12 mouse cellular contexts compared by ENCODE assay signal in the genomic region with DNA sequence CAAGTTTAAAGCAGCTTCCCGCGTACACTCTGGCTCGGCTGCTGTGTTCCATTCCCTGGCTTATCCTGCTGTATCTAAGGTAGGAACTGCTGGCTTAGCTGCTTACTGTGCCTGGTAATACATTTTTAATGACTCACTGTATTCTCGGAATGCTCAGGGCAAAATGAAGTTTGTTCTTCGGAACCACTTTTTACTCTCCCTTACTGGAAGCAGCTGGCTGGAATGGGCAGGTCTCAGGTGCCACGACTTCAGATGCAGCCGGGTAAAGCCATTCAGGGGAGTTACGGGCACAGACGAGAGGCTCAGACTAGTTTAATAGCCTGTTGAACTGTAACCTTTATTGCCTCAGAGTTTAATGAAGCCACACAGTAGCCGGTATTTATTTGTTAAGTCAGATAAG. TPM values are rescaled to one million over a fixed set of nuclear protein-coding genes. Genes with fewer than 3 reads are reported as not detected.
DNase-seq lines count a peak whose midpoint lies in the region; ATAC-seq and TF ChIP-seq lines count a peak whose summit lies in the region.
"Had no signal": no experiment of that assay in that cellular context is flagged by ENCODE, and none has a peak within 500 bp of the region (broad histone marks: within the 10 kb centered on the region; RNA-seq: fewer than 3 reads in every experiment).

No protein-coding gene starts in this region.

- H3K9ac ChIP-seq in forebrain, embryonic 13.5 days, result no peak overlapping the region
- H3K9ac ChIP-seq in forebrain, embryonic 12.5 days, result no peak overlapping the region
- H3K9ac ChIP-seq: liver, embryonic 14.5 days; midbrain, embryonic 12.5 days had no signal

- TF ChIP-seq CTCF in layer of hippocampus, adult 2 months (conservative IDR thresholded peaks at IDR 0.05), result no peak

- peak overlapping the region; percentile 48; the same call in 1 of the 2 replicates for H3K27ac ChIP-seq in forebrain, embryonic 13.5 days
- H3K27ac ChIP-seq in forebrain, embryonic 12.5 days, result no peak overlapping the region
- peak overlapping the region; percentile 80 for H3K27ac ChIP-seq in layer of hippocampus, adult 2 months
- H3K27ac ChIP-seq: embryonic facial prominence, embryonic 10.5 days; liver, embryonic 14.5 days; midbrain, embryonic 12.5 days had no signal

- H3K4me1 ChIP-seq in forebrain, embryonic 13.5 days, result 0 out of 2 replicates have a peak, but pooled peaks cover 7% of the 10 kb centered on the region
- peaks cover 9% of the 10 kb centered on the region; the same call in 1 of the 2 replicates for H3K4me1 ChIP-seq in forebrain, embryonic 12.5 days
- H3K4me1 ChIP-seq: embryonic facial prominence, embryonic 10.5 days had no signal

- DNase-seq in layer of hippocampus, adult 2 months (ENCODE audit: low spot score in 2 of 2), result no peak
- no peak for DNase-seq in layer of hippocampus, postnatal 36 days
- peak; percentile 81 for DNase-seq in kidney, adult 11 months
- peak; percentile 79 for DNase-seq in large intestine, adult 2 months (ENCODE audit: low read depth, low spot score)
- no peak for DNase-seq in adrenal gland, postnatal 4 days (ENCODE audit: low spot score in 2 of 2)
- DNase-seq in gastrocnemius, adult 18-20 months (ENCODE audit: low spot score), result no peak
- DNase-seq: thymus, postnatal 4 days had no signal

- ATAC-seq in forebrain, embryonic 13.5 days, result no peak
- ATAC-seq in forebrain, embryonic 12.5 days (ENCODE audit: low FRiP score), result no peak

- H3K27me3 ChIP-seq in forebrain, embryonic 13.5 days, result no peaks in the 10 kb centered on the region
- H3K27me3 ChIP-seq in forebrain, embryonic 12.5 days, result no peaks in the 10 kb centered on the region
- H3K27me3 ChIP-seq: midbrain, embryonic 12.5 days had no signal

- H3K9me3 ChIP-seq in forebrain, embryonic 13.5 days (replicated peaks), result no peaks in the 10 kb centered on the region
- no peaks in the 10 kb centered on the region for H3K9me3 ChIP-seq in forebrain, embryonic 12.5 days
- H3K9me3 ChIP-seq: embryonic facial prominence, embryonic 10.5 days; midbrain, embryonic 12.5 days had no signal

- H3K36me3 ChIP-seq in forebrain, embryonic 13.5 days (ENCODE audit: poor library complexity, severe bottlenecking), result no peaks in the 10 kb centered on the region
- no peaks in the 10 kb centered on the region for H3K36me3 ChIP-seq in forebrain, embryonic 12.5 days (replicated peaks)
- H3K36me3 ChIP-seq: midbrain, embryonic 12.5 days had no signal

- H3K4me3 ChIP-seq in forebrain, embryonic 13.5 days, result no peak overlapping the region
- H3K4me3 ChIP-seq in forebrain, embryonic 12.5 days (replicated peaks), result no peak overlapping the region
- H3K4me3 ChIP-seq in layer of hippocampus, adult 2 months, result peak overlapping the region; percentile 15
- H3K4me3 ChIP-seq: embryonic facial prominence, embryonic 10.5 days; midbrain, embryonic 12.5 days had no signal

- 77% methylated on average over 10 of the region's 10 CpGs for WGBS in forebrain, embryonic 13.5 days
- WGBS in forebrain, embryonic 12.5 days, result 83% methylated on average over 10 of the region's 10 CpGs
- WGBS in large intestine, adult 2 months, result 23% methylated on average over 10 of the region's 10 CpGs

- no peak overlapping the region for H3K4me2 ChIP-seq in forebrain, embryonic 13.5 days
- no peak overlapping the region for H3K4me2 ChIP-seq in forebrain, embryonic 12.5 days
- H3K4me2 ChIP-seq: midbrain, embryonic 12.5 days had no signal

RNA-seq across cellular contexts. Expression of a gene that starts 14.1 kb away (rescaled TPM):
- 29.9 and 30.0 TPM in 2 replicates for polyA plus RNA-seq in forebrain, embryonic 13.5 days (2015; fragmentation: Nextera tagmentation; extraction: Ambion mirVana)
- 27.3 and 28.9 TPM in 2 replicates for polyA plus RNA-seq in forebrain, embryonic 12.5 days (2016; fragmentation: Nextera tagmentation; extraction: Ambion mirVana)
- total RNA-seq in layer of hippocampus, adult 2 months (2021), result 10 to 100 TPM; 23.2 to 26.8 TPM
- total RNA-seq in layer of hippocampus, postnatal 36 days (2021), result 10 to 100 TPM; 23.0 to 23.4 TPM
- polyA plus RNA-seq in large intestine, adult 2 months (2012; rRNA removed), result 3.8 and 4.9 TPM in 2 replicates
- 10 to 100 TPM; 28.9 to 29.7 TPM for total RNA-seq in adrenal gland, postnatal 4 days (2021)
- 10 to 100 TPM; 24.1 to 25.6 TPM for total RNA-seq in gastrocnemius, adult 18-20 months (2021)

RNA-seq across cellular contexts. Expression of a gene that starts 17.5 kb away (rescaled TPM):
- polyA plus RNA-seq in forebrain, embryonic 13.5 days (2015; fragmentation: Nextera tagmentation; extraction: Ambion mirVana), result 42.1 and 44.8 TPM in 2 replicates
- 37.0 and 37.1 TPM in 2 replicates for polyA plus RNA-seq in forebrain, embryonic 12.5 days (2016; fragmentation: Nextera tagmentation; extraction: Ambion mirVana)
- 10 to 100 TPM; 24.0 to 31.5 TPM for total RNA-seq in layer of hippocampus, adult 2 months (2021)
- 10 to 100 TPM; 24.6 to 26.1 TPM for total RNA-seq in layer of hippocampus, postnatal 36 days (2021)
- polyA plus RNA-seq in large intestine, adult 2 months (2012; rRNA removed), result 5.9 and 6.0 TPM in 2 replicates
- total RNA-seq in adrenal gland, postnatal 4 days (2021), result 10 to 100 TPM; 23.3 to 24.5 TPM
- total RNA-seq in gastrocnemius, adult 18-20 months (2021), result 1 to 10 TPM; 1.3 to 1.7 TPM

RNA-seq across cellular contexts. Expression of a gene that starts 46.0 kb away (rescaled TPM):
- 17.3 and 18.5 TPM in 2 replicates for polyA plus RNA-seq in forebrain, embryonic 13.5 days (2015; fragmentation: Nextera tagmentation; extraction: Ambion mirVana)
- 18.6 and 19.5 TPM in 2 replicates for polyA plus RNA-seq in forebrain, embryonic 12.5 days (2016; fragmentation: Nextera tagmentation; extraction: Ambion mirVana)
- total RNA-seq in layer of hippocampus, adult 2 months (2021), result 10 to 100 TPM; 21.7 to 24.8 TPM
- total RNA-seq in layer of hippocampus, postnatal 36 days (2021), result 10 to 100 TPM; 21.1 to 21.8 TPM
- polyA plus RNA-seq in large intestine, adult 2 months (2012; rRNA removed), result 1.4 and 1.8 TPM in 2 replicates
- total RNA-seq in adrenal gland, postnatal 4 days (2021), result 10 to 100 TPM; 11.0 to 14.1 TPM
- total RNA-seq in gastrocnemius, adult 18-20 months (2021), result 10 to 100 TPM; 12.3 to 13.5 TPM

Comparison
In these comparisons a context has a peak if more than half of its experiments do, and no peak if none do; other contexts are left out.
1. DNase-seq: peak in kidney, adult 11 months (single experiment) and large intestine, adult 2 months (single experiment); none in layer of hippocampus, adult 2 months (0 of 2), layer of hippocampus, postnatal 36 days (0 of 2), adrenal gland, postnatal 4 days (0 of 2) and gastrocnemius, adult 18-20 months (single experiment).
2. RNA of a gene that starts 17.5 kb away (total RNA-seq): 24.0 to 31.5 TPM in layer of hippocampus, adult 2 months, 24.6 to 26.1 TPM in layer of hippocampus, postnatal 36 days and 23.3 to 24.5 TPM in adrenal gland, postnatal 4 days; 1.3 to 1.7 TPM in gastrocnemius, adult 18-20 months; every median in the first group is over 4 times any median in the second.